Mouse (Mus musculus) left cerebral cortex, postnatal 10 days (tissue): ENCODE results near the gene Sun1. TPM values are rescaled to one million over a fixed set of nuclear protein-coding genes. Genes with fewer than 3 reads are reported as not detected.

ENCODE experiments used
- DNase-seq, 2 experiments: peaks; one replicate each; pipeline ENCODE4 v3.0.0; 2021 to 2022; ENCODE audit warnings: low spot score in 2 of 2, mixed read lengths in 1 of 2; ENCODE audit errors: extremely low spot score in 1 of 2
- intact Hi-C: fragments of 180-260 bp; cut with DNase I; formaldehyde crosslinking; loops from one replicate; pipeline ENCODE4 v1.15.1; 2025
- total RNA-seq, 2 experiments: library from RNA; stranded (reverse); gene quantifications; 2 replicates each; pipeline ENCODE4 v1.2.3; 2021

The Sun1 gene
- 10 to 100 TPM; 81.3 to 82.9 TPM for total RNA-seq

DNA sequence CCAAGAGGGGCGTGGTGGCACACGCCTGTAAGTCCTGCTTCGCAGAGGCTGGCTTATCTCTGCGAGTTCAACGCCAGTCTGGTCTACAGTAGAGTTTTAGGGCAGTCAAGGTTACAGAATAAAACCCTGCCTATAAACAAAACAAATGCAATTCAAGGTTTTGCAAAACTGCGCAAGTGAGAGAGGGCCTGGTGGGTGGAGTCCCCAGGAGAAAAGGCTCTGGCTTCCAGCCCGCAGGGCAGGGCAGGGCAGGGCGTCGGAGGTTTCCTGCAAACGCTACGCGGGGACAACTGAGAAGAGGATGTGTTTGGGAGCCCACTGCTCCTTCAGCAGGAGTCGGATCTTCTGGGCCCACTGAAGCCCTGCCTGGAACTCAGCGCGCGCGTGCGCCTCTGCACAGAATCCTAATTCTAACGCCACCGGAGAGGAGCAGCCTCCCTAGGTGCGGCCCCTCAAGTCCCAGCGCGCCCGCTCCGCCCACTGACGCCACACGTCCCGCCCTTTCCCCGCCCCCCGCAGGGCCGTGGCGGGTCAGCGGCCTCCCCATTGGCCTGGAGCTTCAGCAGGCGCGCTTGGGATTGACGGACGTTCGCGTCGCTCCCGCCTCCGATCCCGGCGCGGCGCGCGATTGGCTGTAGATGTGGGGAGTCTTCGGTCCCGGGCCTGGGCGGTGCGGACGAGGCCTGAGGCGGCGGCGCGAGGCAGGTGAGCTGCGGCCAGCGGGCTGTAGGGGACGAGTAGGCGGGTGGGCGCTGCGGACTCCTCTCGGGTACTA, at the start of gene Sun1:
Gene Sun1 (plus strand): TSS at position 643 of the 775 bp plus-strand sequence.
- intact Hi-C loops: no loop called here
- DNase-seq: peak; percentile 96 to 98

- intact Hi-C loops: no loop called here
- no peak for DNase-seq
These were observed 39.5 kb upstream of the Sun1 start for GRCm38 (mm10) chr5:139160899-139161298.

GRCm38 (mm10) chr5:139161632-139162031, 38.8 kb upstream of the Sun1 start:
- intact Hi-C loops: no loop called here
- no peak for DNase-seq

GRCm38 (mm10) chr5:139166781-139167361, 33.6 kb upstream of the Sun1 start:
- intact Hi-C loops: no loop called here
- DNase-seq: no peak

GRCm38 (mm10) chr5:139167548-139167947, 32.9 kb upstream of the Sun1 start:
- intact Hi-C loops: no loop called here
- DNase-seq: no peak

DNA sequence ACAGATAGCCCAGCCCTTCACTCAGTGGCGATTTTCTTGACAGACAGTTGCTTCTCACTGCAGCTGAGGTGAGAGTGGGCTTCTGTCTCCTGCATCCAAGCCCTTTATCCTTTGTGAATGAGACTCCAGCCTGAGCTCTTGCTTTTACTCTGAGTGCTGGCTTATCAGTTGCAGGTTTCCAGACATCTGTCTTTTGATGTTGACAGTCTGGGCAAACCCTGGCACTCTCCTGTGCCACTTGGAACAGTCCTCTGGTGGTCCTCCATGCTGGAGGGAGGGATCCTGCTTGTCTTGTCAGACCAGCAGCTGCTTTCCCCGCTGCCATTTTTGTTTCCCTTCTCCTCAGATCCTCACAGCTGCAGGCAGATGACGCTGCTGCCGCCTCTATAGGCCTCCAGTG, 28.5 kb upstream of the Sun1 start:
- no peak for DNase-seq
- intact Hi-C loops: loop anchor here (10.0 kb wide), 1 partner anchor 177 kb away; the partner anchor contains the start of gene Pdgfa

DNA sequence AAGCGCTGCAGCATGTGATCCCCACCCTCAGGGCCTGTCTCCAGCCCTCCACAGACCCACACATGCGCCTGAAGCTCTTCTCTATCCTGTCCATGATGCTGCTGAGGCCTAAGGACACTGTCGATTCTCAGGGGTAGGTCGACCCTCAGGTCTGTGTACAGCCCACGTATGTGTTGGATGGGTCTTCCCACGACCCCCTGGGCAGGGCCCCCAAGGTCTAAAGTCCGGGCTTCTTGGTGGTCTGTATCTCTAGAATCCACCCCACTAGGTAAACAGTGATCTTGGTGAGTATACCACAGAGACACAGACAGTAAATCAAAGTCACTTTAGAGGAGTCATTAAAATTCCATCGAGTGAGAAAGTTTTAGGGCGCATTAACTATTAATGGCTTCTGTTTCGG, 26.3 kb upstream of the Sun1 start:
- intact Hi-C loops: loop anchor here (10.0 kb wide), 1 partner anchor 179 kb away; the partner anchor contains the start of gene Pdgfa
- DNase-seq: no peak

DNA sequence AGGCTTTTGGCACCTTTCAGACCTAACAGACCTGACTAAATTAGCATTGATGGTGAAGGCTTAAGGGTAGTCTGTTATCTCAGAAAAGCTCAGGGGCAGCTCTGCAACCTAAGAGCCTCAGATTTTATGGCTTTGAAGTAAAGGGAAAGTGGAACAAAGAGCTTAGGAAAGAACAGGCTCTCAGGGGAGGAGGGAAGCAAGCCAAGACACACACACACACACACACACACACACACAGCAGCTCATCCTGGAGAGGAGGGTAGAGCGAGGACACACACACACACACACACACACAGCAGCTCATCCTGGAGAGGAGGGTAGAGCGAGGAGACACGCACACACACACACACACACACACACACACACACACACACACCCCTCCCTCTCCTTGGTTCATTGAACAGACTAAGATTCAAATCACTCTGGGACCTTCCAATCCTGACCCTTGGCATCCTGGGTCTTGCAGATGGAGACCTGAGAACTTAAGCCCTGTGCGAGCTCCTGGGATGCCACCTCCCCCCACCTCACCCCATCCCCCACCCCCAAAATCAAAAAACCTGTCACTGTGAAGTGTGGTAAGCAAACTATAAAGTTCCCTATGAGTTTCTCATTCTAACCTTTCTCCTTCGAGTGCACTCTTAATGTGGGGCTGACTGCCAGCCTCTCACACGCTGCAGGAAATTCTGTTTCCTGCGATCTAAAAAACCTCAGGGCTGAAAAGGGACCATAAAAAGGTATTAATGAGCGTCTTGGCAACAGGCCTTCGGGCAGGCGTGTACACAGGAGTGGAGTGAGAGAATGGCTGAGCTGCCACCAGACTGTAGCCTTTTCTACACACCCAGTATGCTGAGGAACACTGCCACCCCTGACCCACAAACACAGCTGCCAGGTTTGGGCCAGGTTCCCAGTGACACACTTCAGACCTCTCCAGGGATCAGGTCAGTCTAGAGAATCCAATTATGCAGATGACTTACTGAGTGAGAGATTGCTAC, 25.6 kb upstream of the Sun1 start:
- intact Hi-C loops: loop anchor here (10.0 kb wide), 1 partner anchor 180 kb away; the partner anchor contains the start of gene Pdgfa
- DNase-seq: peak in 1 of 2 experiments; percentile 60

DNA sequence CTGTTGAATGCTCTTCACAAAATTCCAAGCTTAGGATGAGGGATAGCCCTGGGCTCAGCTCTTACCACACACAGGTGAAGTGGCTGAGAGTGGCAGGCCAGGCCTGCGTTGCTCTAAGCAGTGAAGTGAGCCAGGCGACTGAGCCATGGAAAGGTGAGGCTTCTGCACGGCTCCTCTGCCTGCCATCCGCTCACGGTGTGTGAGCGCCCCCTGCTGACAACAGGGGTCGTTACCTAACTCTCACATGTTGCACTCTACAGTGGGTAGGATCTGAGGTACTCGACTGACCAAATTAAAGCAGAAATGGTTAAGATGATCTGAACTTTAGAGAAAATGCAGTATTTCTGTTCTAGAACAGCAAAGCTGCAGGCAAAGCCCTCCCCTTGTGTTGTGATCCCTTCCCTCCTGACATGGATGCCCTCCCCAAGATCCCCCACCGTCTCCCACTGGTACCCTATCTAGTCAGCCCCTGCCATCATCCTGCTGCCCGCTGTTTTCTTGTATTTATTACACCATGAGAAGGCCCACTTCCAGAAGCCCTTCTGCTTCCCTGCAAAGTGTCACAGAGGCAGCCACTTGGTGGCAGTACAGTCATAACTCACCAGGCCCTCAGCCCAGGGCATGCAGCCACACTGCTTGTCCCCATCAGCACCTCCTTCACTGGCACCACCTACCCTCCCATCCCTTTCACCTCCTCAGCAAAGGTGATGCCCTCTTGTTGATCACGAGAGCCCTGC, 21.4 kb upstream of the Sun1 start:
- intact Hi-C loops: loop anchor here (2.0 to 10.0 kb wide), 2 partner anchors 184 to 330 kb away; partner anchors contain the start of gene Pdgfa
- peak; percentile 52 to 85 for DNase-seq

DNA sequence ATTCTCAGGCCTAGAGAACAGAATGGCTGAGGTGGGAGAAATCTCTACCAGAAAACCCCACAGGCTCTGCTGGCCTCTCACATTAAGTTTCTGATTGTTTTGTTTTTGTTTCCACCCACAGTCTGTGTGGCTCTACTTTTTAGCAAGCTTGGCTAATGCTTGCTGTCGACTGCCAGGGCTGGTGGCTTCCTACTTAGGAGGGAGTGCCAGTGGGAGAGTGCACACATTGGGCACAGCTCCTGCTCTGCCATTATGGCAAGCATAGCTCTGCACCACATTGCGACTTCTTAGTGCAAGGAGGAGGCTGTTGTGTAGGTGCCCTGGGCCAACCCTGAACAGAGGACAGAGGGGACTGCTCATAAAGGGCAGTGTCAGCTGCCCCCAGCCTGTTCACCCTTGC, 17.3 kb upstream of the Sun1 start:
- intact Hi-C loops: no loop called here
- no peak for DNase-seq

- DNase-seq: no peak
- intact Hi-C loops: no loop called here
These were observed 16.8 kb upstream of the Sun1 start for GRCm38 (mm10) chr5:139183601-139184000.

- DNase-seq: no peak
- intact Hi-C loops: no loop called here
These were observed 15.5 kb upstream of the Sun1 start for GRCm38 (mm10) chr5:139184897-139185296.

DNA sequence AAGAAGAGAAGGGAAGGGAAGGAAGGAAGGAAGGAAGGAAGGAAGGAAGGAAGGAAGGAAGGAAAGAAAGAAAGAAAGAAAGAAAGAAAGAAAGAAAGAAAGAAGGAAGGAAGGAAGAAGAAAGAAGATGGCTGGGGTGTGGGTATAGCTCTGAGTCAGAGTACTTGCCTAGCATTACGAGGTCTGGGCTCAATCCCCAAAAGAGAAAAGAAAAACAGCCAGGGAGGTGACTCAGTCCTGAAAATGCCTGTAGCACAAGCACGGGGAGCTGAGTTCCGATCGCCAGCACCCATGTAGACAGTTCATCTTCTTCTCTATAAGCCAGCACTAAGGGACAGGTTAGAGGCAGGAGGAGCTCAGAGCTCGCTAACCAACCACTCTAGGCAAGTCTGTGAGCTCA, 10.7 kb upstream of the Sun1 start:
- DNase-seq: no peak
- intact Hi-C loops: no loop called here

DNA sequence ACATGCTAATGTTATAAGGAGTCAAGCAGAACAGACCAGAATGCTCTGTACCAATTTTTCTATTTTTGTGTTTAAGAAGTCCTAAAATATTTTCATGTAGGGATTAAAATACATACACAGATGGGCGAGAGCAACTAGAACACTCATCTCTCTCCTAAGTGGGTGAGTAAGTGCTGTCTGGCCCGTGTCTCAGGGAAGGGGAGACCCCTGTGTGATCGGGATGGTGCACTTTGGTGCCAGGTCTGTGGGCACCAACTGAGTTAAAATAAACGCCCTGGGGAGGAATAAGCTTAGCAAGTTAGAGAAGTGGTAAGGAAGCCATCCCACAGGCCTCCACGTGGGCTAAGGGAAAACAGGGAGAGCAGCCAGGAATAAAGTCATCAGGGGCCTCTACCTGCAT, 9.5 kb upstream of the Sun1 start:
- intact Hi-C loops: no loop called here
- no peak for DNase-seq

DNA sequence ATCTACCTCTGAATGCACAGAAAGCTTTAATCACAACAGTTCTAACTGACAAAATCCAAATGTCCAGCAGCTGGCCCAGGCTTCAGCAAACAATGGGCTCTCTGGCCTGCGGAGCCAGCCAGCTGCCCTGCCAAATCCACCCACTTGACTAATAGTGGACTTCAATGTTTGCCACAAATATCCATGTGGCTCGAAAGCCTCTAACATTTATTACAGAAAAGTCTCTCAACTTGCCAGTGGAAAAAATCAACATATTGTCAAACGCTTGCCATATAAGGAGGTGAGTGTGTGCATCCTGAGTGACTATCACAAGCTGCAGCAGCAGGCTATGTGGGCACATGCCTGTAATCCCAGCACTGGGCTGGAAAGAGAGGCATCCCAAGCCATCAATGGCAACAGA, 1.7 kb upstream of the Sun1 start:
- DNase-seq: no peak
- intact Hi-C loops: no loop called here

- no peak for DNase-seq
- intact Hi-C loops: no loop called here
These were observed 822 bp upstream of the Sun1 start for GRCm38 (mm10) chr5:139199636-139199994.

DNA sequence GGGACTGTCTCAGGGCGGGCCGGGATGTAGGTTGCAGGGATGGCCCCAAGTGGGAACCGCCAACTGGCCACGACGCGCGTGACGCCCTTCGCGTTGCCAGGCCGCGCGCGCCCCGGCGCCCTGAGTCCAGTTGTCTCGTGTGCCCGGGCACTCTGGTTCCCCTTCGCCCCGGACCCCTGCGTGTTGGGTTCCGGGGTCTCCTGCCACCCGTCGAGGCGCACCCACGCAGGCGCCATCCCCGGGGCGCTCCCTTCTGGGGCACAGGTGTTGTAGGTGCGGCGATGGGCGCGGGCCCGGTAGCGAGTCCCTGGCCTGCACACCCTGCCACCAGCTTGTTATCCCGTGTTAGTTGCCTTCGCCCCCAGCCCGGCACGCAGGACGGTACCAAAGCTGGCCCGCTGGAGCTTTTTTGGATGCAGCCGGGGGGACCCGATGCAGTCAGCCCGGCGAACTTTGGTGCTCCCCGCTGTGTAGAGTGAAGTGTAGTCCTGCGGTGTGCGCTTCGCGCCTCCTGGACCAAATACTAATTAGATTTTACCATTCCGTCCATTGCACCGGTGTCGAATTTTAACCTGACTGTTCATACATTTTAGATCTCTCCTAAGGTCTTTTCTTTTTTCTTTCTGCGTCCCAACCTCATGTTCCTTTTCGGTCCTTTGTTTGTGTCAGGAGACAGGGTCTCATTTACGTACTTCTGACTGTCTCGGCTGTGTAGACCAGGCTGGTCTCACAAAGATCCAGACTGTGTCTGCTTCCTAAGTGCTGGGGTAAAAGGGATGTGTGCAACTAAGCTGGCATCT, 533 bp downstream of the Sun1 start:
- DNase-seq: no peak
- intact Hi-C loops: no loop called here

DNA sequence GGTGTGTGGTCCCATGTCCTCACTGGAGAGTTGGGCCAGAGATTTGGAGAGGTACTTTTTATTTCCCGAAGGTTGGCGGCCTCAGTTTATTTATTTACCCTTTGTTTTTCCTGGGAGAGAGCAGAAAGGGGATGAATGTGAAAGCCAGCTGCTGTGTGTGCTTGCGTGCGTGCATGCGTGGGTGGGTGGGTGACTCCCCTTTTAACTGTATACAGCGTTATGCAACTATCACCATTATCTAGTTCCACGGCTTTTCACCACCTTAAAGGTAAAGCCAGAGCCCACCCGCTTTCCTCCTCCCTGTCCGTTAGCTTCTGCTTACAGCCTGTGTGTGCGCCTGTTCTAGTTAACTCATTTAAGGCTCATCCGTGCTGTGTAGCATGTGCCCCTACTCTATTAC, 1.7 kb downstream of the Sun1 start:
- intact Hi-C loops: no loop called here
- DNase-seq: no peak
